Mouse (Mus musculus): Measurements from ENCODE around the gene Taf6l. TPM values are rescaled to one million over a fixed set of nuclear protein-coding genes. Genes with fewer than 3 reads are reported as not detected.

Gene Taf6l
- polyA plus RNA-seq, 1 experiment: 51.9 TPM

GRCm38 (mm10) chr19:8727495-8728114 lies 58.6 kb downstream of the Taf6l start:
- TF ChIP-seq GATA1 (IDR thresholded peaks at IDR 0.05; ENCODE audit: low read length): no peak

DNA sequence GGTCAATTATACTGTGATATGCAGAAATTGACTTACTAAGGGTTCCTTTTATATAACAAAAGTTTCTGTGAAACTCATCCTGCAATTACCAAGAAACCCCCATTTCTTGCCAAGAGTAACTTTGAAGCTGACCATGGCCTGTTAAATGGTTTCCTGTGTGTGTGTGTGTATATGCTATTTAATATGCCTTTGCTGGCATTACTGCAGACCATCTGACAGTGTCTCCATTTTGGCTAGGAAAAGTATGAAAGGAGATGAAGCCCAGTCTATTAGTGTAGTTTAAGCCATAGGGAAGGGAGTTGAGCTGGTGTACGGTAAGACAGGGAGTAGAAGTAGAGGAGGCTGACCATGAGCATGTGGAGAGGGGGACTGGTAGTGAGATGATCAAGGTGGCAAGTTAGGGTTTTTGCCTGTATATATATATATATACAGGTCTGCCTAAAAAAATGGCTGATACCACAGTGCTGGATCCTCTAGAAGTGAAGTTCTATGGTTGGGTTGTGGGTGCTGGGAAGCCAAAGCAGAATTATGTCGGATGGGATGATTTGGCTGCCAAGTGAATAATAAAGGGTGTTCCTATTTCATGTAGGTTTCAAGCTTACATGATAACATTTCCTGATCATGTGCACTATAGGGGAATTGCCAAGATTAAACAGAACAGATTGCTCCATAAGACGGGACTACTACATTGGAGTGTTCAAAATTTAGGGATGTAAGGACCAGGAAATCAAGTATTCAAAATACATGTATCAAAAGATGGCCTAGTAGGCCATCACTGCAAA lies 59.4 kb downstream of the Taf6l start:
- TF ChIP-seq GATA1 (IDR thresholded peaks at IDR 0.05; ENCODE audit: low read length): no peak

DNA sequence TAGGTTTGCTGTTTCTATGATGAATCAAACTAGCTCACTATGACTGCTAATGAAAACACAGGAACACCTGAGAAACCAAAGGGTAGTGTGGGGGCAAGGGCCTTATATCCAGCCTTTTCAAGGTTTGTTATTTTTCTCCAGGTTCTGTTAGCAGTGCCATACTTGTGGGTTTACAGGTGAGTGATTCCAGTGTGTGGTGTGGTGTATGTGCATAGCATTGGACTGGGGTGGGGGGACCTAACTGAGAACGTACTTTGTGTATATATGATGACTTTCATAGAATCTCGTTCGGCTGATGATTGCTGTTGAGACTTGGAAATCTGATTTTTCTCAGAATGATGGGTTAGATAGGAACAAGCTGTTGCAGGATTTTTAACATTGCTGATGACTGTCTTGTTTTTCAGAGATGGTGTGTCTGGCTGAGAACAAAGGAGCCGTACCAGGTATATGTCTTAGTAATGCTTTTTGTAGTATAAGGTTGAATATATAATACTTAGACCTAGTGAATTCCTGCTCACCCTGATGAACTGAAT lies 61.1 kb downstream of the Taf6l start:
- no peak for TF ChIP-seq GATA1 (IDR thresholded peaks at IDR 0.05; ENCODE audit: low read length)

Other genes with a start within 250 kb of the Taf6l start
- not detected in 2 replicates for gene Slc22a8, start 195.2 kb downstream of the Taf6l start, polyA plus RNA-seq (2012)
- not detected in 2 replicates for gene Slc22a6, start 168.4 kb downstream of the Taf6l start, polyA plus RNA-seq (2012)
- 0.02 and 0.12 TPM in 2 replicates for gene Chrm1, start 122.6 kb downstream of the Taf6l start, polyA plus RNA-seq (2012)
- gene Slc3a2, start 63.0 kb downstream of the Taf6l start, polyA plus RNA-seq (2012): 180 and 242 TPM in 2 replicates
- gene Wdr74, start 50.6 kb downstream of the Taf6l start, polyA plus RNA-seq (2012): 45.8 and 52.0 TPM in 2 replicates
- gene 1700092M07Rik, start 45.7 kb downstream of the Taf6l start, polyA plus RNA-seq (2012): 1.8 and 2.1 TPM in 2 replicates
- 13.4 and 17.1 TPM in 2 replicates for gene Stx5a, start 45.0 kb downstream of the Taf6l start, polyA plus RNA-seq (2012)
- 23.2 and 29.3 TPM in 2 replicates for gene Nxf1, start 29.3 kb downstream of the Taf6l start, polyA plus RNA-seq (2012)
- gene Tmem223, start 15.4 kb downstream of the Taf6l start, polyA plus RNA-seq (2012): 3.6 and 4.5 TPM in 2 replicates
- 50.4 and 51.8 TPM in 2 replicates for gene Tmem179b, start 11.9 kb downstream of the Taf6l start, polyA plus RNA-seq (2012)
- 8.1 and 8.9 TPM in 2 replicates for gene Polr2g, start 12.2 kb upstream of the Taf6l start, polyA plus RNA-seq (2012)
- gene Zbtb3, start 16.1 kb upstream of the Taf6l start, polyA plus RNA-seq (2012): 1.4 and 1.9 TPM in 2 replicates
- 2.1 and 3.1 TPM in 2 replicates for gene Ttc9c, start 32.9 kb upstream of the Taf6l start, polyA plus RNA-seq (2012)
- 100 and 147 TPM in 2 replicates for gene Hnrnpul2, start 33.6 kb upstream of the Taf6l start, polyA plus RNA-seq (2012)
- gene AC129217.1, start 43.4 kb upstream of the Taf6l start, polyA plus RNA-seq (2012): 110 and 157 TPM in 2 replicates
- 9.4 and 10.6 TPM in 2 replicates for gene Bscl2, start 51.0 kb upstream of the Taf6l start, polyA plus RNA-seq (2012)
- gene Gng3, start 52.8 kb upstream of the Taf6l start, polyA plus RNA-seq (2012): not detected in 2 replicates
- not detected in 2 replicates for gene Lrrn4cl, start 64.4 kb upstream of the Taf6l start, polyA plus RNA-seq (2012)
- gene Ubxn1, start 85.1 kb upstream of the Taf6l start, polyA plus RNA-seq (2012): 262 and 324 TPM in 2 replicates
- gene Uqcc3, start 94.5 kb upstream of the Taf6l start, polyA plus RNA-seq (2012): 63.4 and 71.1 TPM in 2 replicates
- gene Lbhd1, start 97.3 kb upstream of the Taf6l start, polyA plus RNA-seq (2012): 0.46 and 0.48 TPM in 2 replicates
- not detected in 2 replicates for gene Gm49403, start 97.5 kb upstream of the Taf6l start, polyA plus RNA-seq (2012)
- gene 1810009A15Rik, start 102.4 kb upstream of the Taf6l start, polyA plus RNA-seq (2012): 63.6 and 93.2 TPM in 2 replicates
- 12.7 and 33.2 TPM in 2 replicates for gene Gm49416, start 102.5 kb upstream of the Taf6l start, polyA plus RNA-seq (2012)
- 50.3 and 53.9 TPM in 2 replicates for gene Ints5, start 106.6 kb upstream of the Taf6l start, polyA plus RNA-seq (2012)
- gene Ganab, start 111.7 kb upstream of the Taf6l start, polyA plus RNA-seq (2012): 45.9 and 48.4 TPM in 2 replicates
- 110 and 120 TPM in 2 replicates for gene B3gat3, start 134.0 kb upstream of the Taf6l start, polyA plus RNA-seq (2012)
- 29.4 and 38.6 TPM in 2 replicates for gene Rom1, start 142.9 kb upstream of the Taf6l start, polyA plus RNA-seq (2012)
- gene Eml3, start 143.1 kb upstream of the Taf6l start, polyA plus RNA-seq (2012): 100 and 115 TPM in 2 replicates
- gene Mta2, start 155.5 kb upstream of the Taf6l start, polyA plus RNA-seq (2012): 75.9 and 85.0 TPM in 2 replicates
- 53.5 and 54.6 TPM in 2 replicates for gene Tut1, start 167.4 kb upstream of the Taf6l start, polyA plus RNA-seq (2012)
- 60.0 and 221 TPM in 2 replicates for gene Eef1g, start 180.6 kb upstream of the Taf6l start, polyA plus RNA-seq (2012)
- gene Ahnak, start 202.9 kb upstream of the Taf6l start, polyA plus RNA-seq (2012): 0.31 and 1.3 TPM in 2 replicates